Mouse (Mus musculus): ENCODE data around the gene Ppp1r16b. TPM values are rescaled to one million over a fixed set of nuclear protein-coding genes. Genes with fewer than 3 reads are reported as not detected.
A peak's percentile ranks its signal among the peaks of the same experiment; 100 is the strongest.

Ppp1r16b gene
- polyA plus RNA-seq, 1 experiment = 55.8 TPM

DNA sequence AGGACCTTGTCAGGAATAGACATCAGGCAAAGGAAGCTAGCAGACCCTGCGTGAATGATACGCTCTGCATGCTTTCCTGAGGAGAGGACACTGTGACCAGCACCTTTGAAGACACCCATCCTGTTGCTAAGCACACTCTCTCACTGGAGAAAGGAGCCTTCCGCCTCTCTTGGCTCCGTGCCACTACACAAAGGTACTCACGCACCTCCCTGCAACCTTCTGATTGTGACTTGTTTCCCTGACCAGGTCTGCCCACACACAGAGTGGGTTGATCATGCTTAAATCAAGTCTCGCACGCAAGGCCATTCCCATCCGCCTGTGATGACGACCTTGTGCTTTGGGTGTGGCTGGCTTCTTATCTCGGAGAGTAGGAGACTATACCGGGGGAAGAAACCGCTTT lies 42.9 kb downstream of the Ppp1r16b start:
- no peak for DNase-seq
- 94% methylated on average over 12 of the region's 12 CpGs for WGBS
- Histone ChIP-seq H3K27me3 (ENCODE audit: control insufficient read depth, insufficient read depth, low read length) (no peaks in the 10 kb centered on the region), H3K4me1 (replicated peaks; ENCODE audit: control insufficient read depth, insufficient read depth, low read length) (peaks cover 44% of the 10 kb centered on the region), H3K27ac (ENCODE audit: control insufficient read depth, insufficient read depth, low read length) (no peak overlapping the region), H3K36me3 (ENCODE audit: control insufficient read depth, insufficient read depth, low read length) (peaks cover 19% of the 10 kb centered on the region), H3K4me3 (ENCODE audit: control insufficient read depth, insufficient read depth, low read length) (no peak overlapping the region)
- no peak for TF ChIP-seq CTCF (IDR thresholded peaks at IDR 0.05; ENCODE audit: borderline replicate concordance, control insufficient read depth, extremely low read depth, insufficient read depth, low read length, poor library complexity)
- TF ChIP-seq POLR2A (IDR thresholded peaks at IDR 0.05; ENCODE audit: control insufficient read depth, extremely low read depth, insufficient read depth, low read length, poor library complexity) = no peak

DNA sequence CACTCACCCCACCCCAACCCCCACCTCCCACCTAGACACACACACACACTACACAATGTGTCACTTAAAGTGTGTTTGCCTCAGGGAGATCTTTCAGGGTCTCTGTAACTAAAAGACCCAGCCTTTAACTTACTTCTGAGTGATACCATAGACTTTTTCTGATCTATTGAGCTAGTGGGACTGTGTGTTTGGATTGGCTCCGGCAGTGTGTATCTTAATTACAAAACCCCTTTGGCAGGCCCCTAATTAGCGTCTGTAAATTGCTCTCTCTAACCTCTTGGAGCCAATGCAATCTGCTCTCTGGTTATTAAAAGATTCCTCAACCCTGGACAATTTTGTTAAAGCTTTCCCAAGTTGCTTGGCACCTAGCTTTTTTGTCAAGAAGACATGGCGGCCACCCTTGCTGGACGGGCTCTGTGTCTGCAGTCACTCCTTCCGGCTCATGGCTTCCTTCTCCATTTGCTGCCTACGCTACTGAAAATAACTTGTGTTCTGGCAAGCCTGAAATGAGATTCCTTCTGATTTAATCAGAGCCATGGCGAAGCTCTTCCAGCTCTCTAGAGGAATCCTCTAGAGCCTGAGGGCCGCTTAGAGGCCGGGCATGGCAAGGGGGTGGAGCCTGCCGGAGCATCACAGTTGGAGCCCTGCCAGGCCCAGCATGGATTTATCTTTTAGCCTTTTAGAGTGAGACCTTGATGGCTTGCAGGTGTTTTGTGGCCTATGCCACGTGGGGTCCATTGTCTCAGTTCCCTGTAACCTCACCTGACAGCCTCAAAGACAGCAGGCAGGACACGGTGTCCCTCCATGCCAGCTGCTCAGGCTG lies 46.9 kb downstream of the Ppp1r16b start:
- Histone ChIP-seq H3K27me3 (ENCODE audit: control insufficient read depth, insufficient read depth, low read length) (no peaks in the 10 kb centered on the region), H3K4me3 (ENCODE audit: control insufficient read depth, insufficient read depth, low read length) (no peak overlapping the region), H3K36me3 (ENCODE audit: control insufficient read depth, insufficient read depth, low read length) (peaks cover 22% of the 10 kb centered on the region), H3K4me1 (replicated peaks; ENCODE audit: control insufficient read depth, insufficient read depth, low read length) (peaks cover 66% of the 10 kb centered on the region), H3K27ac (ENCODE audit: control insufficient read depth, insufficient read depth, low read length) (peak overlapping the region; percentile 41)
- peak; percentile 57 for DNase-seq
- TF ChIP-seq POLR2A (IDR thresholded peaks at IDR 0.05; ENCODE audit: control insufficient read depth, extremely low read depth, insufficient read depth, low read length, poor library complexity) (no peak), CTCF (IDR thresholded peaks at IDR 0.05; ENCODE audit: borderline replicate concordance, control insufficient read depth, extremely low read depth, insufficient read depth, low read length, poor library complexity) (no peak)
- 53% methylated on average over 12 of the region's 12 CpGs for WGBS

DNA sequence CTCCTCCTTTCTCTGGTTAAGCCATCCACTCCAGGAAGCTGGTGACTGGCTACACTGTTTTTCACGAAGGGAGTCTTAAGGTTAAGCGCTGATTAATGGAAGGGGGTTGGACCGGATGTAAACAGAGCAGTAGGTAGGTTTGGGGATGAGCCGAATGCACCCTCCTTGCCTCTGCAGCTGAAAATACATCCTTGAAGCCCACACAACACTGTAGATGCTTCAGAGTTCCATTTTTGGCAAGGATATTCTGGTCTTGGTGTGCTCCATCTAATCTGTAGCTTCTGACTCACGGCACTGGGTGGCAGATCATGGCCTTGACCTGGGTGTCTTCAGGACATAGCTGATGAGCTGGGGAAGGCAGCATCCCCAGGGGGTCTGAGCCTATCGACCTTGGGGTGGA lies 49.6 kb downstream of the Ppp1r16b start:
- H3K36me3 ChIP-seq (ENCODE audit: control insufficient read depth, insufficient read depth, low read length) = peaks cover 7% of the 10 kb centered on the region
- no peak overlapping the region for H3K27ac ChIP-seq (ENCODE audit: control insufficient read depth, insufficient read depth, low read length)
- 85% methylated on average over 6 of the region's 6 CpGs for WGBS
- H3K4me3 ChIP-seq (ENCODE audit: control insufficient read depth, insufficient read depth, low read length) = no peak overlapping the region
- no peak for TF ChIP-seq POLR2A (IDR thresholded peaks at IDR 0.05; ENCODE audit: control insufficient read depth, extremely low read depth, insufficient read depth, low read length, poor library complexity)
- TF ChIP-seq CTCF (IDR thresholded peaks at IDR 0.05; ENCODE audit: borderline replicate concordance, control insufficient read depth, extremely low read depth, insufficient read depth, low read length, poor library complexity) = no peak
- no peaks in the 10 kb centered on the region for H3K27me3 ChIP-seq (ENCODE audit: control insufficient read depth, insufficient read depth, low read length)
- H3K4me1 ChIP-seq (replicated peaks; ENCODE audit: control insufficient read depth, insufficient read depth, low read length) = peaks cover 75% of the 10 kb centered on the region
- DNase-seq = no peak

DNA sequence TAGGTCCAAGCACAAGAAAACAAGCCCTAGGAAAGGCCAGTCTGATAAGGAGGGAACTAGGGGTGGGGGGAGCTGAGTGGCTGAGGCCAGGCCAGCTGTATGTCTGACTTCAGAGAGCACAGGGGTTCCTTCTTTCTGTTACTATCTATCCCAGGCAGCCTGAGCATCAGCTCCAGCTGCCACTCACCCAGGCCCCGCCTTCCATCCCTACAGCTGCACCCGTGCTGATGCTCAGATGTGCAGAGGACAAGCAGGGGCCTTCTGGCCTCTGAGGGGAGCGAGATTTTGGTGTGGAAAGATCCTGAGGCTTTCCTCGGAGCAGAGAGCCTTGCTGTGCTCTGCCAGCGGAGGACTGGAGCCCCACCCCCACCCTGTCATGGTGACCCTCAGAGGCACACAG lies 50.9 kb downstream of the Ppp1r16b start:
- WGBS = 13% methylated on average over 5 of the region's 5 CpGs
- DNase-seq = peak; percentile 49
- no peaks in the 10 kb centered on the region for H3K27me3 ChIP-seq (ENCODE audit: control insufficient read depth, insufficient read depth, low read length)

DNA sequence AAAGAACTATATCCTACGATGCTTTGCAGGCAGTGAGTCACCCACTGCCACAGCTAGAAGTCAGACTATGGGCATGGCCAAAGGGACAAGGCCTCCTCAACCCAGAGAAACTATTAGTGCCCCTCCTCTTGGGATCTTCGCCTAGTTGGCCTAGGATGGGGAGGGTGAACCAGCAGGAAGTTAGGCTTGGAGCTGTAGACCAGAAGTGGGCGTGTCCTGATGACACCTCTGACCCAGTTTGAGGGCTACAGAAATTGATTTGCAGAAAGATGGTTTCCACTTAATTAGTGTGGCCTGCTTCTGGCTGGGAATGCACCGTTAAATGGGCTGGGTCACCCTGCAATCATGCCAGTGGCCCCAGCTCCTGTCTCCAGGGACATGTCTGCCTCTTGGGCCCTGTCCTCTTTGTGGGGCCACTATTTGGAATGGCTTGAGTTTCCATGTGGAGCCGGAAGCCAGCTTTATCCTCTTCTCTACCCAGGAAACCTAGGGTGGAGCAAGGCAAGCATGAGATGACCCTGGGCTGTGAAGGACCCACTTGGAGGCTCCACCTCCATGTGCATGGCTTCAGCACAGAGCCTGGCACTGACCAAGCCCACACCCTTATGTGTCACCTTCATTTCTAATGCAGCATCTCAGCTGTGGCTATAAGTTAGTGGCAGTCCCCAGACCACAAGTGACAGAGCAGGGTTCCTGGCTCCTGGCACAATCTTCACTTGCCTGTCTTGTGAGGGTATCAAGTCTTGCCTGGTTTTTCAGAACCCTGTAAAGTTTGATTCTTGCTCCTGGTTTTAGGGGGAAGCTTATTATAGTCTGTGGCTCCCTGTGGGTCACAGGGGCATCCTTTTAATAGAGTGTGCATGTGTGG lies 52.6 kb downstream of the Ppp1r16b start:
- TF ChIP-seq POLR2A (IDR thresholded peaks at IDR 0.05; ENCODE audit: control insufficient read depth, extremely low read depth, insufficient read depth, low read length, poor library complexity) (no peak), CTCF (IDR thresholded peaks at IDR 0.05; ENCODE audit: borderline replicate concordance, control insufficient read depth, extremely low read depth, insufficient read depth, low read length, poor library complexity) (no peak)
- H3K27me3 ChIP-seq (ENCODE audit: control insufficient read depth, insufficient read depth, low read length) = no peaks in the 10 kb centered on the region
- peak overlapping the region; percentile 98 for H3K27ac ChIP-seq (ENCODE audit: control insufficient read depth, insufficient read depth, low read length)
- peaks cover 89% of the 10 kb centered on the region for H3K4me1 ChIP-seq (replicated peaks; ENCODE audit: control insufficient read depth, insufficient read depth, low read length)
- peaks cover 7% of the 10 kb centered on the region for H3K36me3 ChIP-seq (ENCODE audit: control insufficient read depth, insufficient read depth, low read length)
- H3K4me3 ChIP-seq (ENCODE audit: control insufficient read depth, insufficient read depth, low read length) = no peak overlapping the region
- 82% methylated on average over 5 of the region's 5 CpGs for WGBS
- no peak for DNase-seq

More for the DNA sequence above, 50.9 kb downstream of the Ppp1r16b start:
- Histone ChIP-seq H3K27ac (ENCODE audit: control insufficient read depth, insufficient read depth, low read length) (peak overlapping the region; percentile 40; the same call in 1 of the 2 replicates), H3K4me3 (ENCODE audit: control insufficient read depth, insufficient read depth, low read length) (no peak overlapping the region), H3K36me3 (ENCODE audit: control insufficient read depth, insufficient read depth, low read length) (peaks cover 7% of the 10 kb centered on the region), H3K4me1 (replicated peaks; ENCODE audit: control insufficient read depth, insufficient read depth, low read length) (peaks cover 82% of the 10 kb centered on the region)
- TF ChIP-seq POLR2A (IDR thresholded peaks at IDR 0.05; ENCODE audit: control insufficient read depth, extremely low read depth, insufficient read depth, low read length, poor library complexity) = no peak
- TF ChIP-seq CTCF (IDR thresholded peaks at IDR 0.05; ENCODE audit: borderline replicate concordance, control insufficient read depth, extremely low read depth, insufficient read depth, low read length, poor library complexity) = no peak

DNA sequence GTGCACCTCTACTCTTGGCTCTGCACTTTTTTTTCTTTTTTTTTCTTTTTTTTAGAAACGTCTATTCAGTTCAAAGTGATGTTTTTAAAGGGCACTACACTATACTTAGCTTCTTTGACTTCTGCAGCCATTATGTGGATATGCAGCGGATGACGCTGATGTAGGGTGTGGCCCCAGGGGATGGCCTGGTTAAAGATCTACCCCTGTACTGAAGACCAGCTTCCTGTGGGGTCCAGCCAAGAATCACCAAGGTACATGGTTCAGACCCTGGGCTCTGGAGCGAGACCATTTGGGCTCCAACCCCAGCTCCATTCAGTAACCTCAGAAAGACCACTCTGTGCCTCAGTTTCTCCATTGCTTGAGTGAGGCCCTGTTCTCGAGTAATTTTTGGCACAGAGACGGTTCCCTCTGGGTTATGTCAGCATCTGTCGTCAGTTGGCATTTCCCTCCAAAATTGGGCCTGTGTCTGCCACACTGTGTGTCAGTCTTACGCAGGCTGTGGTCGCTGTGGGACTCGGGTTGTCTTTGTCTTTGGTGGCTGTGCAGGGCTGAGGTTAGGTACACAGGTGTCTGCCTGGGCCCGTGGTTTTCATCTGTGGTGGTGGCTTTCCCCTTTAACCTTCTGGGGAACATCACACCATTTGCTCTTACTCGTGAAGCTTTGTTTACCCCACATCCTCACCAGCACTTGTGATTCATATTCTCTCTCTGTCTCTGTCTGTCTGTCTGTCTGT lies 53.8 kb downstream of the Ppp1r16b start:
- peaks cover 3% of the 10 kb centered on the region; the same call in 1 of the 2 replicates for H3K36me3 ChIP-seq (ENCODE audit: control insufficient read depth, insufficient read depth, low read length)
- no peaks in the 10 kb centered on the region for H3K27me3 ChIP-seq (ENCODE audit: control insufficient read depth, insufficient read depth, low read length)
- WGBS = 9% methylated on average over 12 of the region's 12 CpGs
- H3K4me1 ChIP-seq (replicated peaks; ENCODE audit: control insufficient read depth, insufficient read depth, low read length) = peaks cover 85% of the 10 kb centered on the region
- no peak overlapping the region for H3K4me3 ChIP-seq (ENCODE audit: control insufficient read depth, insufficient read depth, low read length)
- DNase-seq = peak; percentile 93
- peak overlapping the region; percentile 98 for H3K27ac ChIP-seq (ENCODE audit: control insufficient read depth, insufficient read depth, low read length)
- no peak for TF ChIP-seq CTCF (IDR thresholded peaks at IDR 0.05; ENCODE audit: borderline replicate concordance, control insufficient read depth, extremely low read depth, insufficient read depth, low read length, poor library complexity)
- TF ChIP-seq POLR2A (IDR thresholded peaks at IDR 0.05; ENCODE audit: control insufficient read depth, extremely low read depth, insufficient read depth, low read length, poor library complexity) = peak; percentile 54; the same call in 1 of the 2 replicates
